Mouse (Mus musculus): Measurements from ENCODE around the gene Il17re. TPM values are rescaled to one million over a fixed set of nuclear protein-coding genes. Genes with fewer than 3 reads are reported as not detected.

Il17re gene
- polyA plus RNA-seq, 1 experiment from 2014 or later: 0.78 TPM

DNA sequence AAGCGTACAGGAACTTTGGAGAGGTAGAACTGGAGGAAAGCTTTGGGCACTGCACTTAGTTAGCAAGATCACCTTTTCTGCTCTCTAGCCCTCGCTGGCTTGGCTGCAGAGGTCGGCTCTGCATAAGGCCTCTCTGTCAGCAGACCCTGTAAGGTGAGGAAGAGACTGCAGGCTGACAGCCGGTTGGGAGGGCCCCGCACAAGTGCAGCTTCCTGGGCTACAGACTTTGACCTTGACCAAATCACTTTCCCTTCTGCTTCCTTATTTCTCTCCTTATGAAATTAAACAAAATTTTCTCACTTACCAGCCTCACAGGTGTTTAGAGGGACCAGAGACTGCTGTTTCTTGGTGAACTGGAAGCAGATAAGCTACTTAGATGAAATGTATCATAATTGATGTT lies 3.3 kb upstream of the Il17re start:
- Histone ChIP-seq H3K4me2 (ENCODE audit: low read depth) (no peak overlapping the region), H3K27ac (ENCODE audit: low read depth, low read length) (no peak overlapping the region), H3K36me3 (ENCODE audit: control insufficient read depth, insufficient read depth, low read length) (no peaks in the 10 kb centered on the region), H3K4me3 (ENCODE audit: low read depth, low read length) (no peak overlapping the region), H3K9ac (ENCODE audit: low read length) (no peak overlapping the region), H3K9me3 (ENCODE audit: control insufficient read depth, low read length) (no peaks in the 10 kb centered on the region), H3K27me3 (ENCODE audit: control insufficient read depth, insufficient read depth, low read length) (no peaks in the 10 kb centered on the region), H3K4me1 (ENCODE audit: control insufficient read depth, insufficient read depth, low read length) (no peaks in the 10 kb centered on the region)
- ATAC-seq (ENCODE audit: insufficient read depth, low FRiP score, low TSS enrichment) (no peak), DNase-seq (ENCODE audit: low spot score) (no peak)
- WGBS: 70% methylated on average over 5 of the region's 5 CpGs

DNA sequence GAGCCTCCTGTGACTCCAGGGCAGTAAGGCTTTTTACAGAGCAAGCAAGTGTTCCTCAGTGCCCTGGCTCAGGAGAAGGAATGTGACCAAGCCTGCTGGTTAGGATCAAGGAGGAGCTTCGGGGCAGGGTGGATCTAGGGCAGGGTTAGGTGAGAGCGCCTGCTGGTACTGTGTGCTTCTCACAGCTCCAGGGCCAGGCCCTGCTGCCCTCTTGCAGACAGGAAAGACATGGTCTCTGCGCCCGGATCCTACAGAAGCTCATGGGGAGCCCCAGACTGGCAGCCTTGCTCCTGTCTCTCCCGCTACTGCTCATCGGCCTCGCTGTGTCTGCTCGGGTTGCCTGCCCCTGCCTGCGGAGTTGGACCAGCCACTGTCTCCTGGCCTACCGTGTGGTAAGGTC lies 351 bp downstream of the Il17re start:
- ATAC-seq (ENCODE audit: insufficient read depth, low FRiP score, low TSS enrichment): no peak
- Histone ChIP-seq H3K9ac (ENCODE audit: low read length) (no peak overlapping the region), H3K4me3 (ENCODE audit: low read depth, low read length) (no peak overlapping the region), H3K4me1 (ENCODE audit: control insufficient read depth, insufficient read depth, low read length) (no peaks in the 10 kb centered on the region), H3K36me3 (ENCODE audit: control insufficient read depth, insufficient read depth, low read length) (no peaks in the 10 kb centered on the region), H3K4me2 (ENCODE audit: low read depth) (no peak overlapping the region), H3K27ac (ENCODE audit: low read depth, low read length) (no peak overlapping the region), H3K9me3 (ENCODE audit: control insufficient read depth, low read length) (no peaks in the 10 kb centered on the region), H3K27me3 (ENCODE audit: control insufficient read depth, insufficient read depth, low read length) (no peaks in the 10 kb centered on the region)
- DNase-seq (ENCODE audit: low spot score): no peak
- 72% methylated on average over 10 of the region's 10 CpGs for WGBS

DNA sequence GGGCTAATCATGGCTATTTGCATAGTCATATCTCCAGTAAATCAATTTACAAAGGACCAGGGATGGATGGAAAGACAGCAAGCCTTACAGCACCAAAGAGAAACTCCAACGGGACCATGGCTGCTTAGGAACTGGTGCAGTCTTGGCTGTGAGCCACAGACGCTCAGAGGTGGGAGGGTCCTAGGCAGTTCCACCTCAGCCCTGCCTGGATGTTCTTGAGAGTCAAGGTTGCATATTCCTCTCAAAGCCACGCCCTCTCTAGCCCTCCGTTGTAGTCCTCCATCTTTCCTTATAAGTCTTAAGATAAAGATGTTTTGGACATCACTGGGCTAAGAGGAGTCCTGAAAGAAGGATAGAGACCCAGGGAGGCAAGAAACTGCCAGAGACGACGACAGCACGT lies 5.8 kb downstream of the Il17re start:
- no peak for ATAC-seq (ENCODE audit: insufficient read depth, low FRiP score, low TSS enrichment)
- WGBS: 70% methylated on average over 7 of the region's 7 CpGs
- DNase-seq (ENCODE audit: low spot score): no peak
- H3K4me3 ChIP-seq (ENCODE audit: low read depth, low read length): no peak overlapping the region
- no peaks in the 10 kb centered on the region for H3K9me3 ChIP-seq (ENCODE audit: control insufficient read depth, low read length)
- H3K27me3 ChIP-seq (ENCODE audit: control insufficient read depth, insufficient read depth, low read length): no peaks in the 10 kb centered on the region
- H3K4me1 ChIP-seq (ENCODE audit: control insufficient read depth, insufficient read depth, low read length): no peaks in the 10 kb centered on the region
- H3K9ac ChIP-seq (ENCODE audit: low read length): no peak overlapping the region
- H3K4me2 ChIP-seq (ENCODE audit: low read depth): no peak overlapping the region
- no peak overlapping the region for H3K27ac ChIP-seq (ENCODE audit: low read depth, low read length)
- H3K36me3 ChIP-seq (ENCODE audit: control insufficient read depth, insufficient read depth, low read length): no peaks in the 10 kb centered on the region

DNA sequence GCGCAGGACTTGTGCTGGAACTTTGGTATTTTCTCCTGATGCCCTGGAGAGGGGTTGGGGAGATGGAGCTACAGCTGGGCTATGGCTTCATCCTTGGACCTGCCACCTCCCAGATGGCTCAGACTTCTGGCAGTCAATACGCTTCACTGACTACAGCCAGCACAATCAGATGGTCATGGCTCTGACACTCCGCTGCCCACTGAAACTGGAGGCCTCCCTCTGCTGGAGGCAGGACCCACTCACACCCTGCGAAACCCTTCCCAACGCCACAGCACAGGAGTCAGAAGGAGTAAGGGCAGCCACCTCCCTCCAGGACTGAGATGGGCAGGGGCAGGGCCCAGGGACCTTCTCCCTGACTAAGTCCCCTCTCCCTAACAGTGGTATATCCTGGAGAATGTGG lies 7.3 kb downstream of the Il17re start:
- DNase-seq (ENCODE audit: low spot score) (no peak), ATAC-seq (ENCODE audit: insufficient read depth, low FRiP score, low TSS enrichment) (no peak)
- H3K27ac ChIP-seq (ENCODE audit: low read depth, low read length): no peak overlapping the region
- H3K9me3 ChIP-seq (ENCODE audit: control insufficient read depth, low read length): no peaks in the 10 kb centered on the region
- H3K9ac ChIP-seq (ENCODE audit: low read length): no peak overlapping the region
- H3K4me1 ChIP-seq (ENCODE audit: control insufficient read depth, insufficient read depth, low read length): peaks cover 5% of the 10 kb centered on the region; the same call in 1 of the 2 replicates
- H3K36me3 ChIP-seq (ENCODE audit: control insufficient read depth, insufficient read depth, low read length): no peaks in the 10 kb centered on the region
- 53% methylated on average over 5 of the region's 5 CpGs for WGBS
- no peak overlapping the region for H3K4me2 ChIP-seq (ENCODE audit: low read depth)
- H3K4me3 ChIP-seq (ENCODE audit: low read depth, low read length): no peak overlapping the region
- peaks cover 5% of the 10 kb centered on the region; the same call in 1 of the 2 replicates for H3K27me3 ChIP-seq (ENCODE audit: control insufficient read depth, insufficient read depth, low read length)

DNA sequence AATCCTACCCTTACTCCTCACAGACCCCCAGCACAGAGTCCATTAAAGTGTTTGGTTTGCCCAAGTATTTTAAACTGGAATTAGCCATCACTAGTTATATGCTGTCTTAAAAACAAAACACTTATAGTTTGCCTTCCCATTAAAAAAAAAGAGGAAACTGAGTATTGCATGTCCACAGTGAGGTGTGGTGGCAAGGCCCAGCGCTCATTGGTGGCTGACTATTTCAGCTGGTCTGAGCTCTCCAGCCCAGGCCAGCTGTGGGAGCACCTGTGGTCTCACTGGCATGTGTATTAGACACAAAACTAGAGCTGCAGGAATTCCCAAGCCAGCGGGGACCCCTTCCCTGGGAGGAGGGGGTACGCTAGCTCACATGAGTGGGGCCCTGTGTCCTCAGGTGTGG lies 10.2 kb downstream of the Il17re start:
- Histone ChIP-seq H3K27me3 (ENCODE audit: control insufficient read depth, insufficient read depth, low read length) (peaks cover 7% of the 10 kb centered on the region; the same call in 1 of the 2 replicates), H3K4me3 (ENCODE audit: low read depth, low read length) (no peak overlapping the region), H3K4me1 (ENCODE audit: control insufficient read depth, insufficient read depth, low read length) (peaks cover 5% of the 10 kb centered on the region), H3K9ac (ENCODE audit: low read length) (no peak overlapping the region), H3K9me3 (ENCODE audit: control insufficient read depth, low read length) (no peaks in the 10 kb centered on the region), H3K4me2 (ENCODE audit: low read depth) (no peak overlapping the region), H3K36me3 (ENCODE audit: control insufficient read depth, insufficient read depth, low read length) (no peaks in the 10 kb centered on the region), H3K27ac (ENCODE audit: low read depth, low read length) (no peak overlapping the region)
- 63% methylated on average over 3 of the region's 3 CpGs for WGBS
- no peak for DNase-seq (ENCODE audit: low spot score)
- no peak for ATAC-seq (ENCODE audit: insufficient read depth, low FRiP score, low TSS enrichment)

DNA sequence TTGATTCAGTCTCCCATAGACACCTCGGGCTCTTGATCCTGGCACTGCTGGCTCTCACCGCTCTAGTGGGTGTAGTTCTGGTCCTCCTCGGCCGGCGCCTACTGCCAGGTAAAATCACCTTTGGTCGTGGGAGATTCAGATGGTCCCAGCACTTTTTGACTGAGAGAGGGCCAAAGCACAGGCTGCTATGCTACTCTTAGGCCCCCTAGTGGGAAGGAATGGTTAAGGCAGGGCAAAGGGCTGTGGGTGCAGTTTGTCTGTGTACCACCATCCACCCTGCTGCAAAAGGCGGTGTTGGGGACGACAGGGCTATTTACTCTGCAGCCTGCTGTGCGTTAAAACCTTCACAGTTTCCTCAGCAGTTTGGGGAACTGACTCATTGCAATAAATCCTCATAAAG lies 10.7 kb downstream of the Il17re start:
- peak overlapping the region; percentile 56 for H3K4me2 ChIP-seq (ENCODE audit: low read depth)
- H3K27ac ChIP-seq (ENCODE audit: low read depth, low read length): no peak overlapping the region
- peaks cover 5% of the 10 kb centered on the region for H3K4me1 ChIP-seq (ENCODE audit: control insufficient read depth, insufficient read depth, low read length)
- peaks cover 7% of the 10 kb centered on the region; the same call in 1 of the 2 replicates for H3K27me3 ChIP-seq (ENCODE audit: control insufficient read depth, insufficient read depth, low read length)
- H3K9ac ChIP-seq (ENCODE audit: low read length): peak overlapping the region; percentile 52
- no peaks in the 10 kb centered on the region for H3K9me3 ChIP-seq (ENCODE audit: control insufficient read depth, low read length)
- H3K36me3 ChIP-seq (ENCODE audit: control insufficient read depth, insufficient read depth, low read length): no peaks in the 10 kb centered on the region
- ATAC-seq (ENCODE audit: insufficient read depth, low FRiP score, low TSS enrichment): peak; percentile 62
- 11% methylated on average over 9 of the region's 9 CpGs for WGBS
- peak overlapping the region; percentile 33 for H3K4me3 ChIP-seq (ENCODE audit: low read depth, low read length)
- DNase-seq (ENCODE audit: low spot score): peak; percentile 70

DNA sequence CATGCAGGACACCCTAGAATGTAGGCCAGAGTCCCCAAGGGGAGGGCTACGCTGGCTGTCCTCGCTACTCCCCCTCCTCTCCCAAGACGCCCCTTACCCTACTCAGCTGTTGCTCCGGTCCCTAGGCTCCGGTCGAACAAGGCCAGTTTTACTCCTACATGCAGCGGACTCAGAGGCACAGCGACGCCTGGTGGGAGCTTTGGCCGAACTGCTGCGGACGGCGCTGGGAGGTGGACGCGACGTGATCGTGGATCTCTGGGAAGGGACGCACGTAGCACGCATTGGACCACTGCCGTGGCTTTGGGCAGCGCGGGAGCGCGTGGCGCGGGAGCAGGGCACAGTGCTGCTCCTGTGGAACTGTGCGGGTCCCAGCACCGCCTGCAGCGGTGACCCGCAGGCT lies 11.1 kb downstream of the Il17re start:
- peak overlapping the region; percentile 52 for H3K9ac ChIP-seq (ENCODE audit: low read length)
- peaks cover 7% of the 10 kb centered on the region; the same call in 1 of the 2 replicates for H3K27me3 ChIP-seq (ENCODE audit: control insufficient read depth, insufficient read depth, low read length)
- H3K27ac ChIP-seq (ENCODE audit: low read depth, low read length): no peak overlapping the region
- peaks cover 5% of the 10 kb centered on the region for H3K4me1 ChIP-seq (ENCODE audit: control insufficient read depth, insufficient read depth, low read length)
- peak overlapping the region; percentile 33 for H3K4me3 ChIP-seq (ENCODE audit: low read depth, low read length)
- peak; percentile 73 for ATAC-seq (ENCODE audit: insufficient read depth, low FRiP score, low TSS enrichment)
- no peaks in the 10 kb centered on the region for H3K36me3 ChIP-seq (ENCODE audit: control insufficient read depth, insufficient read depth, low read length)
- peak overlapping the region; percentile 56 for H3K4me2 ChIP-seq (ENCODE audit: low read depth)
- WGBS: 1% methylated on average over 31 of the region's 31 CpGs
- DNase-seq (ENCODE audit: low spot score): peak; percentile 84
- H3K9me3 ChIP-seq (ENCODE audit: control insufficient read depth, low read length): no peaks in the 10 kb centered on the region

DNA sequence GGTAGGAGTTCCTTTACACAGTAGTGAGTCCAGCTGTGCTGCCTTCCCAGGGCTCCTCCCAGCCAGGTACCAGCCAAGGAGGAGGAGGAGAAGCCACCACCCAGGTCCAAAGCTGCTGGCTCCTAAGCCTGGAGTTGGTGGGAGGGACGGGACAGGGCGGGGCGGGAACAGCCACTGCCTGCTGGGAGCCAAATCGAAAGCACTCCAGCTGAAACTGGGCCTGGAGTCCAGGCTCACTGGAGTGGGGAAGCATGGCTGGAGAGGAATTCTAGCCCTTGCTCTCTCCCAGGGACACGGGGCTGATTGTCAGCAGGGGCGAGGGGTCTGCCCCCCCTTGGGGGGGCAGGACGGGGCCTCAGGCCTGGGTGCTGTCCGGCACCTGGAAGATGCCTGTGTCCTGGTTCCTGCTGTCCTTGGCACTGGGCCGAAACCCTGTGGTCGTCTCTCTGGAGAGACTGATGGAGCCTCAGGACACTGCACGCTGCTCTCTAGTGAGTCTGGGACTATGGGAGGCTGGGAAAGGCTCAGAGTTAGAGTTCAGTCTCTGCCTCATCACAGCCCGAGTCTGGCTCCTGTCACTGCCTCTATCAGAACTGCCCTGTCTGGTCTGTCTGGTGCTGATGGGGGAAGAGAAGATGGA lies 13.1 kb downstream of the Il17re start, which contains the start of gene Il17rc:
Gene Il17rc, plus strand, starts transcription at position 131 of the 640 bp plus-strand sequence.
- 29% methylated on average over 12 of the region's 12 CpGs for WGBS
- no peak for DNase-seq (ENCODE audit: low spot score)
- H3K4me3 ChIP-seq (ENCODE audit: low read depth, low read length): no peak within 1 kb of the TSS
- no peak for ATAC-seq (ENCODE audit: insufficient read depth, low FRiP score, low TSS enrichment)
- no peak within 1 kb of the TSS for H3K27ac ChIP-seq (ENCODE audit: low read depth, low read length)
- H3K9ac ChIP-seq (ENCODE audit: low read length): no peak within 1 kb of the TSS; the same call in 1 of the 2 replicates
- no peak within 1 kb of the TSS for H3K4me2 ChIP-seq (ENCODE audit: low read depth)
- peaks cover 7% of the 10 kb centered on the region; the same call in 1 of the 2 replicates for H3K27me3 ChIP-seq (ENCODE audit: control insufficient read depth, insufficient read depth, low read length)
- no peaks in the 10 kb centered on the region for H3K9me3 ChIP-seq (ENCODE audit: control insufficient read depth, low read length)
- peaks cover 5% of the 10 kb centered on the region for H3K4me1 ChIP-seq (ENCODE audit: control insufficient read depth, insufficient read depth, low read length)
- H3K36me3 ChIP-seq (ENCODE audit: control insufficient read depth, insufficient read depth, low read length): no peaks in the 10 kb centered on the region

DNA sequence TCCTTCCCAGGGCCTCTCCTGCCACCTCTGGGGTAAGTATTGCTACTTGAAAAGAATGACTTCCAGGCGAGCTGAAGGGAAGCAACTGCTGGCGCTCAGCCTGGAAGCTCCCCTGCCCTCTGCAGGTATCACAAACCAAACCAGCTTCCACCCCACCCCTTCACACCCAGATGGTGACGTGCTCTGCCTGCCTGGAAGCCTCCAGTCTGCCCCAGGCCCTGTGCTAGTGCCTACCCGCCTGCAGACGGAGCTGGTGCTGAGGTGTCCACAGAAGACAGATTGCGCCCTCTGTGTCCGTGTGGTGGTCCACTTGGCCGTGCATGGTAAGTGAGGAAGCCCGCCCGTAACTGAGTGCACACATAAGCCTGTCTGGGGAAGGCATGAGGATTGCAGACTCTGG lies 13.8 kb downstream of the Il17re start:
- DNase-seq (ENCODE audit: low spot score): no peak
- no peaks in the 10 kb centered on the region for H3K9me3 ChIP-seq (ENCODE audit: control insufficient read depth, low read length)
- WGBS: 59% methylated on average over 10 of the region's 10 CpGs
- H3K9ac ChIP-seq (ENCODE audit: low read length): no peak overlapping the region
- H3K4me3 ChIP-seq (ENCODE audit: low read depth, low read length): no peak overlapping the region
- H3K36me3 ChIP-seq (ENCODE audit: control insufficient read depth, insufficient read depth, low read length): no peaks in the 10 kb centered on the region
- no peak overlapping the region for H3K27ac ChIP-seq (ENCODE audit: low read depth, low read length)
- H3K27me3 ChIP-seq (ENCODE audit: control insufficient read depth, insufficient read depth, low read length): peaks cover 7% of the 10 kb centered on the region; the same call in 1 of the 2 replicates
- H3K4me2 ChIP-seq (ENCODE audit: low read depth): no peak overlapping the region
- peaks cover 5% of the 10 kb centered on the region for H3K4me1 ChIP-seq (ENCODE audit: control insufficient read depth, insufficient read depth, low read length)
- no peak for ATAC-seq (ENCODE audit: insufficient read depth, low FRiP score, low TSS enrichment)
